Mouse (Mus musculus): Measurements from ENCODE around the gene Hnrnpl. TPM values are rescaled to one million over a fixed set of nuclear protein-coding genes. Genes with fewer than 3 reads are reported as not detected.

Gene Hnrnpl
- polyA plus RNA-seq, 1 experiment, result 244 TPM

- no peak overlapping the region for H3K4me3 ChIP-seq (replicated peaks; ENCODE audit: extremely low read depth, low read depth, low read length)
- DNase-seq, result no peak
- no peak for TF ChIP-seq POLR2A (IDR thresholded peaks at IDR 0.05; ENCODE audit: borderline replicate concordance, extremely low read depth, low read depth, low read length)
- TF ChIP-seq CTCF (IDR thresholded peaks at IDR 0.05; ENCODE audit: insufficient read depth, low read length), result no peak
- peaks cover 11% of the 10 kb centered on the region for H3K4me1 ChIP-seq (ENCODE audit: control insufficient read depth, insufficient read depth, low read length)
- WGBS, result 54% methylated on average over 10 of the region's 10 CpGs
Measured at GRCm38 (mm10) chr7:28822993-28823903, 14.9 kb downstream of the Hnrnpl start.

- TF ChIP-seq CTCF (IDR thresholded peaks at IDR 0.05; ENCODE audit: insufficient read depth, low read length) (no peak), POLR2A (IDR thresholded peaks at IDR 0.05; ENCODE audit: borderline replicate concordance, extremely low read depth, low read depth, low read length) (no peak)
- Histone ChIP-seq H3K4me1 (ENCODE audit: control insufficient read depth, insufficient read depth, low read length) (peaks cover 11% of the 10 kb centered on the region), H3K4me3 (replicated peaks; ENCODE audit: extremely low read depth, low read depth, low read length) (no peak overlapping the region)
- WGBS, result 33% methylated on average over 2 of the region's 2 CpGs
- no peak for DNase-seq
Measured at GRCm38 (mm10) chr7:28823932-28824331, 15.6 kb downstream of the Hnrnpl start.

DNA sequence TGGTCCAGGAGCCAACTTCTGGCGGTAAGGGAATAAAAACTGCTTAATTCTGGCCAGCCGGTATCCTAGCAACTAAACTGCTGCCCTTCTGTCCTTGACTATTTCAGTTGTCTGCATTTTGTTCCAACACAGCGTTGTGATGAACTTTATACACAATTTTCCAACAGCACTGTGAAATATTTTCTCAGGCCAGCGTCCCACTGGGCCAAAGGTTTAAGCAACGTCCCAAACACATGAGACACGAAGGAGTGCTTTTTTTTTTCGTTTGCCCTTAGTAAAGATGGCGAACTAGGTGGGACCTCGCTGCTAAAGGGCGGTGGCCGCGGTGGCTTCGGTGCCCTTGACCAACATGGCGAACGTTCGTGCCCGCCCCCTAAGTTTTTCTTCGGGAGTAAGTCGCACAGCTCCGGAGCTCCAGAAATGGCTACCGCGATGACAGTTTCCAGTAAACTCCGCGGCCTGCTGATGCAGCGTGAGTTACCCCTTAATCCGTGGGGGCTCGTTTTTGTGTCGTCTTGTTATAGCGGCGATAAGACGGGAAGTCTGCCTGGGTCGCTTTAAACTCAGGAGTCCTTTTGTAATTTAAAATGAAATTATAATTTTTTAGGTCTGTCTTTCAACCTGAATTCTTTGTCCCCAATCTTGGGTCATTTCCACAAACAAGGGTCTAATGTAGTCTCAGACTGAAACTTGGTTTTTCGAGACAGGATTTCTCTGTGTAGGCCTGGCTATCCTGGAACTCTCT is 16.8 kb downstream of the Hnrnpl start, which contains the start of gene Ech1:
Ech1 (plus strand) TSS at position 277 of the 745 bp plus-strand sequence.
- DNase-seq, result peak; percentile 88
- peaks cover 8% of the 10 kb centered on the region for H3K4me1 ChIP-seq (ENCODE audit: control insufficient read depth, insufficient read depth, low read length)
- WGBS, result under 1% methylated on average over 33 of the region's 33 CpGs
- H3K4me3 ChIP-seq (replicated peaks; ENCODE audit: extremely low read depth, low read depth, low read length), result peak within 1 kb of the TSS; percentile 99
- peak; percentile 82; the same call in 1 of the 2 replicates for TF ChIP-seq POLR2A (IDR thresholded peaks at IDR 0.05; ENCODE audit: borderline replicate concordance, extremely low read depth, low read depth, low read length)
- no peak for TF ChIP-seq CTCF (IDR thresholded peaks at IDR 0.05; ENCODE audit: insufficient read depth, low read length)

DNA sequence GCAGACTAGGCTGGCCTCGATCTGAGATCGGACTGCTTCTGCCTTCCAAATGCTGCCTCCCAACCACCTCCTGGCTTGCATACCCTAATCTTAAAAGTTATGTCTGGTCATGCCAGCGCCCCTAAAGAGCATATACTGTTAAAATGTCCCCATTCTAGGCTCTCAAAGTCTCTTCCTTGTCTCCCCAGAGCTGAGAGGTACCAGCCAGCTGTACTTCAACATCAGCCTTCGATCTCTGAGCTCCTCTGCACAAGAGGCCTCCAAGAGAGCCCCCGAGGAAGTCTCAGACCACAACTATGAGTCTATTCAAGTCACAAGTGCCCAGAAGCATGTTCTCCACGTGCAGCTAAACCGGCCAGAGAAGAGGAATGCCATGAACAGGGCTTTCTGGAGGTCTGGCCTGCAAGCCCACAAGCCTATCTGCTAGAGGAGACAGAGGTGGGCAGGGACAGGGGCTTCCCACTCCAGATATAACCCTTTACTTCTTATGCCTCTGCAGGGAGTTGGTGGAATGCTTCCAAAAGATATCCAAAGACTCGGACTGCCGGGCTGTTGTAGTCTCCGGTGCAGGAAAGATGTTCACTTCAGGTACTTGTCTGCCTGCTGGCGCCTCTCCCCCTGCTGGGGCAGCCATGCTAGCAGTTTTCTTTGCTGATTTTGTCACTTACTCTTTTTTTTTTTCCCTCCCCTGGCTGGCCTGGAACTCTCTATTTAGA is 17.5 kb downstream of the Hnrnpl start:
- H3K4me3 ChIP-seq (replicated peaks; ENCODE audit: extremely low read depth, low read depth, low read length), result peak overlapping the region; percentile 99
- peak; percentile 66 for DNase-seq
- 20% methylated on average over 11 of the region's 11 CpGs for WGBS
- peaks cover 8% of the 10 kb centered on the region for H3K4me1 ChIP-seq (ENCODE audit: control insufficient read depth, insufficient read depth, low read length)
- no peak for TF ChIP-seq POLR2A (IDR thresholded peaks at IDR 0.05; ENCODE audit: borderline replicate concordance, extremely low read depth, low read depth, low read length)
- TF ChIP-seq CTCF (IDR thresholded peaks at IDR 0.05; ENCODE audit: insufficient read depth, low read length), result no peak

DNA sequence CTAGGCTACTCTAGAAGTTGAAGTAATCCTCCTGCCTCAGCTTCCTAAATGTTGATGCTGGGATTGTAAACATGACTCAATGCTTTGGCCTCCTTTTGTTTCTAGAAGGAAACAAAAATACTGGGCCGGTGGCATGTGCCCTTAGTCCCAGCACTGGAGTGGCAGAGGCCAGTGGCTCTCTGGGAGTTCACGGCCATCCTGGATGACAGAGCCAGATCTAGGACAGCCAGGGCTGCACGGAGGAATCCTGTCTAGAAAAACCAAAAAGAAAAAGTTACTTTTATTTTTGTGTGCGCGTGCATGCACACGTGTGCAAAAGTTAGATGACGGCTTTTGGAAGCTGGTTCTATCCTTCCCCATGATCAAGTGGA is 18.0 kb downstream of the Hnrnpl start:
- 81% methylated on average over 7 of the region's 7 CpGs for WGBS
- no peak for DNase-seq
- Histone ChIP-seq H3K4me3 (replicated peaks; ENCODE audit: extremely low read depth, low read depth, low read length) (no peak overlapping the region), H3K4me1 (ENCODE audit: control insufficient read depth, insufficient read depth, low read length) (0 out of 2 replicates have a peak, but pooled peaks cover 5% of the 10 kb centered on the region)
- no peak for TF ChIP-seq POLR2A (IDR thresholded peaks at IDR 0.05; ENCODE audit: borderline replicate concordance, extremely low read depth, low read depth, low read length)
- no peak for TF ChIP-seq CTCF (IDR thresholded peaks at IDR 0.05; ENCODE audit: insufficient read depth, low read length)

- no peak overlapping the region for H3K4me3 ChIP-seq (replicated peaks; ENCODE audit: extremely low read depth, low read depth, low read length)
- DNase-seq, result no peak
- TF ChIP-seq POLR2A (IDR thresholded peaks at IDR 0.05; ENCODE audit: borderline replicate concordance, extremely low read depth, low read depth, low read length) (no peak), CTCF (IDR thresholded peaks at IDR 0.05; ENCODE audit: insufficient read depth, low read length) (no peak)
- 46% methylated on average over 3 of the region's 3 CpGs for WGBS
- H3K4me1 ChIP-seq (ENCODE audit: control insufficient read depth, insufficient read depth, low read length), result peaks cover 7% of the 10 kb centered on the region; the same call in 1 of the 2 replicates
Measured at GRCm38 (mm10) chr7:28827338-28827737, 19.0 kb downstream of the Hnrnpl start.

GRCm38 (mm10) chr7:28829821-28830220 is 21.5 kb downstream of the Hnrnpl start:
- 84% methylated on average over 8 of the region's 8 CpGs for WGBS
- TF ChIP-seq CTCF (IDR thresholded peaks at IDR 0.05; ENCODE audit: insufficient read depth, low read length), result no peak
- no peak overlapping the region for H3K4me3 ChIP-seq (replicated peaks; ENCODE audit: extremely low read depth, low read depth, low read length)
- DNase-seq, result no peak
- peaks cover 7% of the 10 kb centered on the region; the same call in 1 of the 2 replicates for H3K4me1 ChIP-seq (ENCODE audit: control insufficient read depth, insufficient read depth, low read length)

DNA sequence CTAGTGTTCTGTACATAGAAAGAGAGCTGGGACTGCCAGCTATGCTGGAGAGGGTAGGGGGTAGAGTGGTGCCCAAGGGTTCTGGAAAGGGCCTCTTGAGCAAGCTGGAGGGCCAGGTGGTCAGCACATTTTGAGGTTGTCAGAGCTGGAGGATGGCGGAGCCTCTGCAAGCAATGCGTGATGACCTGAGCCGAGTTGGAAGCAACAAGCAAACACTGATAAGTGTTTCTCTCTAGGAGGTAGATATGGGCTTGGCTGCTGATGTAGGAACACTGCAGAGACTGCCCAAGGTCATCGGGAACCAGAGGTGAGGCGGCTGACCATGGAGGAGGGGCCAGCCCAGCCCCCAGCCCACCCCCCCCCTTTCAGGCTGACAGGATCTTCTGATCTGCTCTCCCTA is 22.6 kb downstream of the Hnrnpl start:
- Histone ChIP-seq H3K4me1 (ENCODE audit: control insufficient read depth, insufficient read depth, low read length) (peaks cover 6% of the 10 kb centered on the region; the same call in 1 of the 2 replicates), H3K4me3 (replicated peaks; ENCODE audit: extremely low read depth, low read depth, low read length) (no peak overlapping the region)
- 72% methylated on average over 5 of the region's 5 CpGs for WGBS
- no peak for DNase-seq
- no peak for TF ChIP-seq CTCF (IDR thresholded peaks at IDR 0.05; ENCODE audit: insufficient read depth, low read length)
- no peak for TF ChIP-seq POLR2A (IDR thresholded peaks at IDR 0.05; ENCODE audit: borderline replicate concordance, extremely low read depth, low read depth, low read length)
